Mouse (Mus musculus) adrenal gland, postnatal 25 days (tissue): Measurements from ENCODE around the gene Pnpo. TPM values are rescaled to one million over a fixed set of nuclear protein-coding genes. Genes with fewer than 3 reads are reported as not detected.
A peak's percentile ranks its signal among the peaks of the same experiment; 100 is the strongest.

ENCODE experiments used
- DNase-seq: peaks from one replicate; pipeline ENCODE4 v3.0.0; 2021; ENCODE audit warnings: mixed read lengths
- long read RNA-seq: library from polyadenylated mRNA; stranded (forward); transcript quantifications from one replicate; pipeline ENCODE4 v2.0.0, GENCODE M21; 2021
- total RNA-seq: library from RNA; stranded (reverse); gene quantifications from 2 replicates; pipeline ENCODE4 v1.2.3, GENCODE M21; 2021

The Pnpo gene
- 32.0 and 36.3 TPM in 2 replicates for total RNA-seq
- long read RNA-seq, transcript Pnpo-201 (7 exons, 1,994 nt), result major isoform, 104 of 126 reads
- long read RNA-seq, partial matches to known transcripts, result 18 of 126 reads
- long read RNA-seq, other reads (novel, unspliced or antisense), result 4 of 126 reads

- DNase-seq, result peak; percentile 87
Measured at GRCm38 (mm10) chr11:96943746-96944304, at the start of gene Pnpo. Pnpo (minus strand) TSS chr11:96943986.

GRCm38 (mm10) chr11:96992722-96993311 is 49.0 kb upstream of the Pnpo start:
- no peak for DNase-seq

- no peak for DNase-seq
Measured at GRCm38 (mm10) chr11:96991501-96991900, 47.7 kb upstream of the Pnpo start.

GRCm38 (mm10) chr11:96987873-96988655 is 44.3 kb upstream of the Pnpo start:
- peak; percentile 26 for DNase-seq

GRCm38 (mm10) chr11:96986463-96986862 is 42.7 kb upstream of the Pnpo start:
- DNase-seq, result no peak

GRCm38 (mm10) chr11:96984903-96985302 is 41.1 kb upstream of the Pnpo start:
- no peak for DNase-seq

GRCm38 (mm10) chr11:96982859-96983258 is 39.1 kb upstream of the Pnpo start, which contains the start of gene Sp2:
Sp2 (minus strand) TSS chr11:96982959.
- no peak for DNase-seq

GRCm38 (mm10) chr11:96982355-96982754 is 38.6 kb upstream of the Pnpo start:
- DNase-seq, result peak; percentile 80

GRCm38 (mm10) chr11:96981461-96981860 is 37.7 kb upstream of the Pnpo start:
- no peak for DNase-seq

GRCm38 (mm10) chr11:96980021-96980420 is 36.2 kb upstream of the Pnpo start:
- no peak for DNase-seq

- no peak for DNase-seq
Measured at GRCm38 (mm10) chr11:96979329-96979728, 35.5 kb upstream of the Pnpo start.

GRCm38 (mm10) chr11:96978401-96979246 is 34.8 kb upstream of the Pnpo start:
- no peak for DNase-seq

- peak; percentile 97 for DNase-seq
Measured at GRCm38 (mm10) chr11:96977606-96978400, 34.0 kb upstream of the Pnpo start.

GRCm38 (mm10) chr11:96976911-96977591 is 33.3 kb upstream of the Pnpo start:
- peak; percentile 90 for DNase-seq

GRCm38 (mm10) chr11:96976379-96976687 is 32.5 kb upstream of the Pnpo start:
- DNase-seq, result no peak

- DNase-seq, result no peak
Measured at GRCm38 (mm10) chr11:96975511-96976378, 32.0 kb upstream of the Pnpo start.

GRCm38 (mm10) chr11:96974813-96975212 is 31.0 kb upstream of the Pnpo start:
- no peak for DNase-seq

- no peak for DNase-seq
Measured at GRCm38 (mm10) chr11:96973426-96973964, 29.7 kb upstream of the Pnpo start.

GRCm38 (mm10) chr11:96972906-96973305 is 29.1 kb upstream of the Pnpo start:
- no peak for DNase-seq

GRCm38 (mm10) chr11:96970341-96970740 is 26.6 kb upstream of the Pnpo start:
- no peak for DNase-seq
